Mouse (Mus musculus) small intestine, adult 2 months (tissue): ENCODE data around the gene Tut7.

Source experiments
- CTCF ChIP-seq: fragments of 200-500 bp; IDR thresholded peaks from 2 replicates; pipeline ENCODE4 v1.5.1; 2012; ENCODE audit warnings: low read depth, mild to moderate bottlenecking, control low read depth, inconsistent platforms, low read length, moderate library complexity, mixed read lengths; ENCODE audit not compliant: insufficient replicate concordance, insufficient read length; ENCODE audit errors: extremely low read depth
- POLR2A ChIP-seq: fragments of 200-500 bp; IDR thresholded peaks from 2 replicates; pipeline ENCODE4 v1.6.1; 2012; ENCODE audit warnings: low read depth, mild to moderate bottlenecking, control low read depth, inconsistent platforms, low read length, moderate library complexity

DNA sequence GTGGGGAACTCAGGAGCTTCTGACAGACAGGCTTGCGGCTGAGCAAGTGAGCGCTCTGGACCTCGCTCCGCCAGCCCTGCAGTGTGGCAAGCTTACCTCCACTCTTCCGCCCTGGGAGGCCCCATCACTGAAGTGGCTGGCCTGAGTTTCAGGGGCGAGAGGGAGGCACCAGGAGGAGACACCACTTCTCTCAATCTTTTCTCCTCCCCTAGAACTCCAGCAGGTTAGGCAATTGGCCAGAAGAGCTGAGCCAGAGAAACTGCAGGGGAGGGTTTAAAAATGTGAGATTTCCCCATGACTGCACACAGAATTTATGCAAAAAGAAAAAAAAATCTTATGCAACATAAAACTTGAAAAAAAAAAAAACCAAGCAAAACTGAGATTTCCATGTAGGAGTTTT is 21.9 kb downstream of the Tut7 start:
- TF ChIP-seq POLR2A (no peak), CTCF (no peak)
